Mouse (Mus musculus) ES-Bruce4 (cell line): ENCODE results near the gene Adh6b.

Source experiments
- CTCF ChIP-seq: IDR thresholded peaks from one replicate; pipeline ENCODE4 v1.8.1; 2011; ENCODE audit warnings: low read depth, low read length
- EP300 ChIP-seq: IDR thresholded peaks from 2 replicates; pipeline ENCODE4 v1.6.1; 2011; ENCODE audit warnings: low read depth, low read length; ENCODE audit not compliant: insufficient read depth
- POLR2A ChIP-seq: IDR thresholded peaks from one replicate; pipeline ENCODE4 v1.8.1; 2011; ENCODE audit warnings: low read length; ENCODE audit not compliant: insufficient read depth

- no peak for TF ChIP-seq CTCF
- no peak for TF ChIP-seq POLR2A
- no peak for TF ChIP-seq EP300
Measured at GRCm38 (mm10) chr3:138300130-138300529, 41.4 kb upstream of the Adh6b start.
